Mouse (Mus musculus) thymus, postnatal 14 days (tissue): ENCODE data around the gene Krtap31-2.

Experiments used
- DNase-seq: peaks from one replicate; pipeline ENCODE4 v3.0.0; 2021

Krtap31-2 gene

GRCm38 (mm10) chr11:99935991-99936390, at the start of gene Krtap31-2:
Krtap31-2 (plus strand) TSS chr11:99936291.
- no peak for DNase-seq

GRCm38 (mm10) chr11:99907620-99908019, 28.5 kb upstream of the Krtap31-2 start, which contains the start of gene Krtap31-1:
Krtap31-1 (plus strand) TSS chr11:99907920.
- no peak for DNase-seq

- DNase-seq: no peak
Observed at GRCm38 (mm10) chr11:99914451-99914850, 21.6 kb upstream of the Krtap31-2 start, which contains the start of gene Gm11565. Gm11565 (plus strand) TSS chr11:99914751.

- DNase-seq: no peak
Observed at GRCm38 (mm10) chr11:99937751-99938264, 1.7 kb downstream of the Krtap31-2 start.

- DNase-seq: no peak
Observed at GRCm38 (mm10) chr11:99948175-99948574, 12.1 kb downstream of the Krtap31-2 start, which contains the start of gene Krtap9-5. Krtap9-5 (plus strand) TSS chr11:99948475.

GRCm38 (mm10) chr11:99964213-99964612, 28.1 kb downstream of the Krtap31-2 start:
- no peak for DNase-seq

GRCm38 (mm10) chr11:99965961-99966360, 29.9 kb downstream of the Krtap31-2 start:
- DNase-seq: no peak

- DNase-seq: no peak
Observed at GRCm38 (mm10) chr11:99978953-99979352, 42.9 kb downstream of the Krtap31-2 start, which contains the start of gene Krtap29-1. Krtap29-1 (minus strand) TSS chr11:99979053.

GRCm38 (mm10) chr11:99982731-99983130, 46.6 kb downstream of the Krtap31-2 start:
- DNase-seq: no peak

GRCm38 (mm10) chr11:99983442-99983841, 47.4 kb downstream of the Krtap31-2 start:
- no peak for DNase-seq

- no peak for DNase-seq
Observed at GRCm38 (mm10) chr11:99985291-99986092, 49.4 kb downstream of the Krtap31-2 start.

GRCm38 (mm10) chr11:99986180-99986647, 50.1 kb downstream of the Krtap31-2 start, which contains the start of gene Krtap16-1:
Krtap16-1 (minus strand) TSS chr11:99986597.
- DNase-seq: no peak
